Mouse (Mus musculus) heart, embryonic 11.5 days (tissue): ENCODE measurements around the gene Polr3h. TPM values are rescaled to one million over a fixed set of nuclear protein-coding genes. Genes with fewer than 3 reads are reported as not detected.

Source experiments
- ATAC-seq: fragments of 200-750 bp; cut with Nextera tagmentation; replicated peaks from 2 replicates; pipeline ENCODE4 v1.8.0; 2017; ENCODE audit warnings: moderate library complexity; ENCODE audit not compliant: insufficient number of reproducible peaks, low FRiP score, low TSS enrichment
- H3K27ac ChIP-seq: fragments of 300-500 bp; sonication (generic); 2 replicates; pipeline ENCODE4 v1.5.1; 2014; ENCODE audit warnings: mild to moderate bottlenecking, low read depth, low read length
- H3K27me3 ChIP-seq: fragments of 300-500 bp; sonication (generic); 2 replicates; pipeline ENCODE4 v1.6.1; 2014; ENCODE audit warnings: mild to moderate bottlenecking, low read length, mixed read lengths; ENCODE audit not compliant: control insufficient read depth, insufficient read depth
- H3K36me3 ChIP-seq: fragments of 300-500 bp; sonication (generic); 2 replicates; pipeline ENCODE4 v1.6.1; 2014; ENCODE audit warnings: mild to moderate bottlenecking, low read length, moderate library complexity, mixed read lengths; ENCODE audit not compliant: control insufficient read depth, insufficient read depth
- H3K4me1 ChIP-seq: fragments of 300-500 bp; sonication (generic); 2 replicates; pipeline ENCODE4 v1.6.1; 2014; ENCODE audit warnings: low read length; ENCODE audit not compliant: control insufficient read depth, insufficient read depth
- H3K4me2 ChIP-seq: fragments of 300-500 bp; sonication (generic); 2 replicates; pipeline ENCODE4 v1.6.1; 2014; ENCODE audit warnings: mild to moderate bottlenecking, moderate library complexity
- H3K4me3 ChIP-seq: fragments of 300-500 bp; sonication (generic); 2 replicates; pipeline ENCODE4 v1.5.1; 2014; ENCODE audit warnings: low read depth, low read length
- H3K9ac ChIP-seq: fragments of 300-500 bp; sonication (generic); 2 replicates; pipeline ENCODE4 v1.6.1; 2014; ENCODE audit warnings: mild to moderate bottlenecking, low read depth, low read length, moderate library complexity
- H3K9me3 ChIP-seq: fragments of 300-500 bp; sonication (generic); replicated peaks from 2 replicates; pipeline ENCODE4 v1.6.1; 2016; ENCODE audit warnings: low read length; ENCODE audit not compliant: control insufficient read depth
- WGBS: fragments of 180-500 bp; shearing (Covaris S2); extraction: QIAGEN DNeasy Blood & Tissue Kit; methylation state at CpG from one replicate; pipeline ENCODE4 v1.1.7; 2014; ENCODE audit not compliant: insufficient replicate concordance; 5-methylcytosine and 5-hydroxymethylcytosine counted together
- polyA plus RNA-seq: library from polyadenylated mRNA; unstranded; fragments of >200 nt; fragmentation: Nextera tagmentation; extraction: Ambion mirVana; gene quantifications from 2 replicates; pipeline ENCODE4 v1.2.1, GENCODE M21; 2014

Gene Polr3h
- polyA plus RNA-seq, 1 experiment from 2014 or later: 121 TPM

DNA sequence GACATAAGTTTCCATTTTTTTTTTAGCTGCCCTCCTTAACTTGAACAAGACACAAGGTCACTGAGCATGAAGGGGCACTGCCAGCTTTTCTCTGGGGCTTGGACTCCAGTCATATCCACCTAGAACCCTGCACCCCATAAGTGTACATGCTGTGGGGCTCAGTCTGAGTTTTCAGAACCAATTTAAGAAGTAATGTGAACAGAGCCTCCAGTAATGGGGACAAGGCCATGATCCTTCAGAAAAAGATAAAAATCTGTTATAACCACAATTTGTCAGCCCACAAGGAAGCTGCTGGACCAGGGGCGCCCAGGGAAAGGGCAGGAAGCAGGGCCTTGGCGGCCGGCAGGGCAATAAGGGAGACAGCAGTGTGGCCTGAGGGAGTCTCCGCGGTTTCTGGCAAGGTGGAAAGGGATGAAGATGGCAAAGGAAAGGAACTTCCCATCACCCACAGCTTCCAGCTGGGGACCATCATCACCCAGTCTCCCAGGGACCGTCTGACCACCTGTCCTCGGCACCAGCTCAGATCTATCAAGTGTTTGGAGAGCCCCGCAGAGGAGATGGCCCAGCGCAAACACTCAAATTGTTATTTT, 73.5 kb downstream of the Polr3h start:
- Histone ChIP-seq H3K4me3 (no peak overlapping the region), H3K4me1 (peaks cover 4% of the 10 kb centered on the region; the same call in 1 of the 2 replicates), H3K9me3 (no peaks in the 10 kb centered on the region), H3K27me3 (no peaks in the 10 kb centered on the region), H3K27ac (no peak overlapping the region), H3K36me3 (peaks cover 20% of the 10 kb centered on the region), H3K9ac (no peak overlapping the region), H3K4me2 (no peak overlapping the region)
- no peak for ATAC-seq
- WGBS: 80% methylated on average over 9 of the region's 9 CpGs

DNA sequence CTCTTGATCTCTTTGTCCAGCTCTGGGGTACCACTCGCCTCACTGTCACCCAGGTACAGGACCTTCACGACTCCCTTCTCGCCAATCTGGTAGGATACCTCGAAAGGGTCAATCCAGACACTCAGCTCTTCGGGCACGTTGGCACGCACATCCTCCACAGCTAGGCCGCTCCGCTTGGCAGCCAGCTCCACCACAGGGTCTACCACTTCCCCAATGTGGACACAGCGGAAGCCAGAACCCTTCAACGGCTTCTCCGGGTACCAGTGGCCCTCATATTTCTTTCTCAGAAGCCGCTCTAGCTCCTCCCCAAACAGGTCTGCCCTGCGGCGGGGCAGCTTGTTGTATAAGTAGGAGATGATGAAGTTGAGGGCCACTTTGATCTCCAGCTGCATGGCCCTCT, 74.7 kb downstream of the Polr3h start:
- Histone ChIP-seq H3K4me3 (no peak overlapping the region), H3K27ac (no peak overlapping the region), H3K4me2 (no peak overlapping the region), H3K9me3 (no peaks in the 10 kb centered on the region), H3K9ac (no peak overlapping the region), H3K27me3 (no peaks in the 10 kb centered on the region), H3K4me1 (peaks cover 4% of the 10 kb centered on the region; the same call in 1 of the 2 replicates), H3K36me3 (peaks cover 20% of the 10 kb centered on the region)
- 94% methylated on average over 15 of the region's 15 CpGs for WGBS
- ATAC-seq: no peak

DNA sequence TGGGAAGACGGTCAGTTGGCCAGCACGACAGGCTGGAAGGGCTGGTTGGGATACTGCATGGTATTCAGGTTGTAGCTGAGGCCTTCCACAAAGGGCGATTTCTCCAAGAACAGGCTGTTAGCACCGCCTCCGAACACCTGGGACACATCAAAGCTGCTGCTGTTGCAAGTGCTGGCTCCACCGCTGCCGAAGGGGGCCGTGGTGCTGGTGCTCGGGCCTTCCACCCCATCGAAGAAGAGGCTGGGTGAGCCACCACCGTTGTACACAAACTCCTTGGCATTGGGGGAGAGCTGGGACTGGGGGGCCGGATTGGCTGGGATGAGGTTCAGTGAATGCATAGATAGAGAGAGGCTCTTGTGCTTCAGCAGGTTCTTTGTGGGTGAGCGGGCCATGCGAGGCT, 75.3 kb downstream of the Polr3h start:
- peaks cover 20% of the 10 kb centered on the region for H3K36me3 ChIP-seq

DNA sequence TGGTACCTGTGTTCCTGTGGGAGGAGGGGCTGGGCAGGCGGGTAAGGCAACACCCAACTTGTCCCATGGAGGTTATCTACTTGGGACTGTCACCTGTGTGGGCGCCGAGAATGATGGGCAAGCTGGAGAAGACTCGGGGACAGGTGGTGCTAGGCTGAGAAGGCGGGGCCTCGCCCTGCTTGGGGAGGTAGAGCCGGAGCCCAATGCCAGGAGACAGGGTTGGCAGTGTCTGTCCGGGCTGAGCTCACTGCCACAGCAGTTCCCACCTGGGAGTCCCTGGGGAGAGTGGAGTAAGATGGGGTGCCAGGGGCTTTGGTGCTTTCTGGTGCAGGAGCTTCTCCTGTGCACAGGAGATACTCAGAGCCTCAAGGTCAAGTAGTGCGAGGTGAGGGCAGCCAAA, 76.9 kb downstream of the Polr3h start:
- H3K9me3 ChIP-seq: no peaks in the 10 kb centered on the region
- peaks cover 10% of the 10 kb centered on the region for H3K4me1 ChIP-seq
- no peak overlapping the region for H3K4me3 ChIP-seq
- no peaks in the 10 kb centered on the region for H3K27me3 ChIP-seq
- WGBS: 78% methylated on average over 9 of the region's 9 CpGs
- H3K9ac ChIP-seq: no peak overlapping the region
- no peak overlapping the region for H3K27ac ChIP-seq
- ATAC-seq: no peak
- H3K4me2 ChIP-seq: no peak overlapping the region
- peaks cover 20% of the 10 kb centered on the region for H3K36me3 ChIP-seq

More for the DNA sequence above, 75.3 kb downstream of the Polr3h start:
- Histone ChIP-seq H3K4me1 (peaks cover 8% of the 10 kb centered on the region), H3K4me2 (no peak overlapping the region), H3K4me3 (no peak overlapping the region), H3K9ac (no peak overlapping the region), H3K9me3 (no peaks in the 10 kb centered on the region), H3K27me3 (no peaks in the 10 kb centered on the region), H3K27ac (no peak overlapping the region)
- ATAC-seq: no peak
- WGBS: 85% methylated on average over 14 of the region's 14 CpGs

DNA sequence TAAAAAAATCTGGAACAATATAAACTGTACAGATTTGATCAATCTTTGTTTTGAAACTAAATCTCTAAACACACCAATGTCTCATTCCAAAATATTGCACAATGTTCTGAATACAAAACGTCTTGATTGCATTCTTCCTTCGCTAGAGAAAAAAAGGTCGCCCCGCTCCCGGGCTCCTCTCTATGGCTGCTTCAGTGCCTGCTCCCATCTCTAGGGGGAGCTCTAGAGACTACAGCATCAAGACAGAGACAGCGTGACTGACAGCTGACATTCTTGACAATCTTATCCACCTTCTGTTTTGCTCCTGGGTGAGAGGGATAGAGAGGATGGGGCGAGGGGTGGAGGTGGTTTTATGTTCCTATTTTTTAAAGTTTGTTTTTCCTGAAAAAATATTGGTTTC, 77.7 kb downstream of the Polr3h start:
- H3K27ac ChIP-seq: no peak overlapping the region
- H3K9me3 ChIP-seq: no peaks in the 10 kb centered on the region
- H3K4me1 ChIP-seq: peaks cover 10% of the 10 kb centered on the region
- H3K4me3 ChIP-seq: no peak overlapping the region
- H3K27me3 ChIP-seq: no peaks in the 10 kb centered on the region
- H3K4me2 ChIP-seq: no peak overlapping the region
- WGBS: 37% methylated on average over 7 of the region's 7 CpGs
- no peak overlapping the region for H3K9ac ChIP-seq
- ATAC-seq: no peak
- H3K36me3 ChIP-seq: peaks cover 20% of the 10 kb centered on the region

DNA sequence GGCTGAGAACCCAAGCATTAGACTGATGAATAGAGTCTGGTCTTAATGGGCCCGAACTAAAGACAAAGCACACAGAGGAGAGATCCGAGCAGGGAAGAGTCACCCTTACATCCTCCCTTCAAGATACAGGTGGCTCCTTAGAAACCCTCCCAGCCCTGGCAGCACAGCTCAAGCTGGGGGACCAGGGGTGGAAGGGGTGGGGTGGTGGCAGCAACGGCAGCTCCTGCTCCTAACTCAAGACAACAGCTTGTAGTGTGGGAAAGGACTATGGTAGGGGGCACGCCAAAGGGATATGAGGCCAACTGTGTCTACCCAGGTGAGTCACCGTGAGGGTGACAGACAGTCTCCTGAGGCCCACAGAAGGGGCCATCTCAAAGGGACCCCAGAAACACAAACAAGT, 78.2 kb downstream of the Polr3h start:
- Histone ChIP-seq H3K9ac (no peak overlapping the region), H3K27ac (no peak overlapping the region), H3K4me1 (peaks cover 10% of the 10 kb centered on the region), H3K27me3 (no peaks in the 10 kb centered on the region), H3K9me3 (no peaks in the 10 kb centered on the region), H3K36me3 (peaks cover 20% of the 10 kb centered on the region), H3K4me3 (no peak overlapping the region), H3K4me2 (no peak overlapping the region; the same call in 1 of the 2 replicates)
- 85% methylated on average over 5 of the region's 5 CpGs for WGBS
- ATAC-seq: no peak

DNA sequence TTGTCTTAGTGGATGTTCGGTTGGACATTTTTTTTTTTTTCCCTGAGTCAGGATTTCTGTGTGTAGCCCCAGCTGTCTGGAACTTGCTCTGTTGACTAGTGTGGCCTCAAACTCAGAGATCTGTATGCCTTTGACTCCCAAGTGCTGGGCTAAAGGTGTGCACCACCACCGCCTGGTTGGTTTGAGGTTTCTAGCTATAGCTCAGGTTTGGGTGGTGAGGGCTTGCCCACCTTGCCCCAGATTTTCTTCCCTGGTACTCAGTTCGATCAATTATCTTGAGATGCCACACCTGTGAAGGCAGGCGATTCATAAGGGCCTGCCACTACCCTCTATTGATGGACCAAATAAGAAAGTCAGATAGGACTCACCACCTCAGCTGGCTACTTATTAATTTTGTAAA, 78.9 kb downstream of the Polr3h start:
- WGBS: 81% methylated on average over 4 of the region's 4 CpGs

DNA sequence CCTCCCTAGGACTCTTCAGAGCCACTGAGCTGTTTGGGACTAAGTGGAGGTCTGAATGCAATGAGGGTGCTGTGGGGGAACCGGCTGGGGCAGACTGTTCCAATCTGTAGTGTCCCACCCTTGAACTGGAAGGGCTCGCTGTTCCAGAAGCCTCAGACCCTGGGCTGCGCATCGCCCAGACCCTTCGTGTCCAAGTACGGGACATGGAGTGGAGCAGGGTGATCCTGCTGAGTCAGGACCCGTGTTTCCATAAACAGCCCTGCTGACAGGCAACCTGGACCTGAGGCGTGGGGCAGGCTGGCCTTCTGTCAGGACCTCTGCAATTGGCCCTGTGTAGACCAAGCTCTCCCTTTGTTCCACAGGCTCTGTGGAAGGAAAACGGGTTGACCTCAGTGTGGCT, 79.3 kb downstream of the Polr3h start:
- H3K36me3 ChIP-seq: peaks cover 19% of the 10 kb centered on the region
- WGBS: 81% methylated on average over 9 of the region's 9 CpGs
- ATAC-seq: no peak; the same call in 1 of the 2 replicates

More for the DNA sequence above, 78.9 kb downstream of the Polr3h start:
- no peak for ATAC-seq
- Histone ChIP-seq H3K36me3 (peaks cover 20% of the 10 kb centered on the region), H3K4me2 (no peak overlapping the region), H3K9me3 (no peaks in the 10 kb centered on the region), H3K27ac (no peak overlapping the region), H3K4me1 (peaks cover 7% of the 10 kb centered on the region), H3K9ac (no peak overlapping the region), H3K4me3 (no peak overlapping the region), H3K27me3 (no peaks in the 10 kb centered on the region)

DNA sequence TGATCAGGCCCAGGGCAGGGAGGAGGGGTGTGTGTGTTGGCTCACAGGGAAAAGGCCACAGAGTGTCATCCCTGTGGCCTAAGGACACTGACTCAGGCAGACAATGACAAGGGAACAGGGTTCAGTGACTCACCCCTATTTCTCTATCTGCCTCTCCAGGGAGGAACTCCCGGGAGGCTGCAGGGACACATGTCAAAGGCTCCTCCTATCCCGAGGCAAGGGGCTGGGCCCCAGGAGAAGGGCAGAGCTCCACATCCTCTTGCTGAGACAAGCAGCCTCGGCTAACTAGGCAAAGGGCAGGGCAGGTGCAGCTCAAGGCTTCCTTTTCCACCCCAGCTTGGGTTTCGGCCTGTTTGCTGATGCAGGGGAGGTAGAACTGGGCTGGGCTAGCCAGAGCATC, 80.3 kb downstream of the Polr3h start:
- Histone ChIP-seq H3K27me3 (no peaks in the 10 kb centered on the region), H3K4me2 (no peak overlapping the region), H3K4me1 (peaks cover 7% of the 10 kb centered on the region), H3K9ac (0 out of 2 replicates have a peak overlapping the region, but pooled peaks have one; percentile 12), H3K4me3 (no peak overlapping the region), H3K36me3 (peaks cover 9% of the 10 kb centered on the region), H3K9me3 (no peaks in the 10 kb centered on the region), H3K27ac (no peak overlapping the region)
- 18% methylated on average over 4 of the region's 4 CpGs for WGBS
- no peak for ATAC-seq

More for the DNA sequence above, 79.3 kb downstream of the Polr3h start:
- no peak overlapping the region for H3K27ac ChIP-seq
- H3K9ac ChIP-seq: no peak overlapping the region
- H3K4me3 ChIP-seq: no peak overlapping the region
- no peaks in the 10 kb centered on the region for H3K9me3 ChIP-seq
- H3K4me1 ChIP-seq: peaks cover 7% of the 10 kb centered on the region
- H3K27me3 ChIP-seq: no peaks in the 10 kb centered on the region
- no peak overlapping the region for H3K4me2 ChIP-seq
